Comparison of ENCODE assay signal across 11 mouse cellular contexts in genomic region chr7:133039556-133040255, GRCm38 (mm10).
DNase-seq lines count a peak whose midpoint lies in the region; ATAC-seq and TF ChIP-seq lines count a peak whose summit lies in the region.
"Had no signal": no experiment of that assay in that cellular context is flagged by ENCODE, and none has a peak within 500 bp of the region (broad histone marks: within the 10 kb centered on the region; RNA-seq: fewer than 3 reads in every experiment).

No protein-coding gene starts in this region.

- H3K4me2 ChIP-seq in heart, embryonic 16.5 days (ENCODE audit: low read depth, low read length): no peak overlapping the region
- H3K4me2 ChIP-seq in lung, embryonic 16.5 days (ENCODE audit: low read depth, low read length): no peak overlapping the region
- H3K4me2 ChIP-seq in stomach, embryonic 14.5 days (replicated peaks; ENCODE audit: low read depth, low read length): no peak overlapping the region

- WGBS in heart, embryonic 16.5 days: 47% methylated on average over 3 of the region's 3 CpGs
- 78% methylated on average over 3 of the region's 3 CpGs for WGBS in lung, embryonic 16.5 days
- WGBS in lung, adult 2 months: 72% methylated on average over 3 of the region's 3 CpGs
- 81% methylated on average over 3 of the region's 3 CpGs for WGBS in embryonic facial prominence, embryonic 10.5 days
- WGBS in stomach, embryonic 14.5 days: 76% methylated on average over 3 of the region's 3 CpGs

- H3K36me3 ChIP-seq in heart, embryonic 16.5 days (ENCODE audit: control insufficient read depth, insufficient read depth): 0 out of 2 replicates have a peak, but pooled peaks cover 3% of the 10 kb centered on the region
- no peaks in the 10 kb centered on the region for H3K36me3 ChIP-seq in lung, embryonic 16.5 days (ENCODE audit: control insufficient read depth, insufficient read depth, low read length)
- H3K36me3 ChIP-seq in embryonic facial prominence, embryonic 10.5 days (replicated peaks): peaks cover 26% of the 10 kb centered on the region
- H3K36me3 ChIP-seq in stomach, embryonic 14.5 days (ENCODE audit: control insufficient read depth, insufficient read depth, low read length): peaks cover 4% of the 10 kb centered on the region; the same call in 1 of the 2 replicates

- peak overlapping the region; percentile 84 for H3K27ac ChIP-seq in heart, embryonic 16.5 days (ENCODE audit: low read length)
- peak overlapping the region; percentile 92 for H3K27ac ChIP-seq in lung, embryonic 16.5 days (ENCODE audit: low read length)
- H3K27ac ChIP-seq in embryonic facial prominence, embryonic 10.5 days (replicated peaks): peak overlapping the region; percentile 44
- H3K27ac ChIP-seq in stomach, embryonic 14.5 days (ENCODE audit: low read length): peak overlapping the region; percentile 58; the same call in 1 of the 2 replicates

- 0 out of 2 replicates have a peak overlapping the region, but pooled peaks have one; percentile 8 for H3K9ac ChIP-seq in heart, embryonic 16.5 days (ENCODE audit: low read length)
- no peak overlapping the region for H3K9ac ChIP-seq in lung, embryonic 16.5 days (ENCODE audit: low read length)
- no peak overlapping the region for H3K9ac ChIP-seq in stomach, embryonic 14.5 days (replicated peaks; ENCODE audit: low read depth, low read length)

- no peaks in the 10 kb centered on the region for H3K27me3 ChIP-seq in heart, embryonic 16.5 days (ENCODE audit: control insufficient read depth, insufficient read depth, low read length)
- no peaks in the 10 kb centered on the region for H3K27me3 ChIP-seq in lung, embryonic 16.5 days (ENCODE audit: control insufficient read depth, insufficient read depth, low read depth, low read length)
- H3K27me3 ChIP-seq in embryonic facial prominence, embryonic 10.5 days (replicated peaks; ENCODE audit: low read depth, poor library complexity, severe bottlenecking): no peaks in the 10 kb centered on the region
- no peaks in the 10 kb centered on the region for H3K27me3 ChIP-seq in stomach, embryonic 14.5 days (ENCODE audit: control insufficient read depth, insufficient read depth, low read length)

- H3K9me3 ChIP-seq in heart, embryonic 16.5 days (replicated peaks; ENCODE audit: control insufficient read depth, low read length): no peaks in the 10 kb centered on the region
- no peaks in the 10 kb centered on the region for H3K9me3 ChIP-seq in lung, embryonic 16.5 days (ENCODE audit: control insufficient read depth, low read length)
- no peaks in the 10 kb centered on the region for H3K9me3 ChIP-seq in embryonic facial prominence, embryonic 10.5 days
- H3K9me3 ChIP-seq in stomach, embryonic 14.5 days (ENCODE audit: control insufficient read depth, low read depth, low read length): no peaks in the 10 kb centered on the region

- TF ChIP-seq POLR2A in lung, adult 2 months (IDR thresholded peaks at IDR 0.05; ENCODE audit: borderline replicate concordance, extremely low read depth, low read depth, low read length): no peak

- no peak for TF ChIP-seq CTCF in lung, adult 2 months (IDR thresholded peaks at IDR 0.05; ENCODE audit: insufficient read depth, low read length)

- no peak for DNase-seq in heart, adult 18-20 months
- no peak for DNase-seq in lung, adult 2 months
- DNase-seq in embryonic facial prominence, embryonic 10.5 days (ENCODE audit: low spot score): no peak
- no peak for DNase-seq in layer of hippocampus, postnatal 25 days (ENCODE audit: extremely low spot score in 1 of 2, low spot score in 1 of 2)
- DNase-seq: cerebellum, adult 2 months; gastrocnemius, postnatal 10 days had no signal

- ATAC-seq in heart, embryonic 16.5 days (replicated peaks; ENCODE audit: extremely low read depth, insufficient read depth, low FRiP score): no peak
- ATAC-seq in lung, embryonic 16.5 days (ENCODE audit: low read depth): no peak
- no peak for ATAC-seq in stomach, embryonic 14.5 days (ENCODE audit: insufficient number of reproducible peaks, insufficient read depth, low FRiP score, low read depth)
- ATAC-seq: hindbrain, embryonic 16.5 days had no signal

- H3K4me1 ChIP-seq in heart, embryonic 16.5 days (ENCODE audit: control insufficient read depth, insufficient read depth, low read length): peaks cover 69% of the 10 kb centered on the region
- H3K4me1 ChIP-seq in lung, embryonic 16.5 days (replicated peaks; ENCODE audit: control insufficient read depth, insufficient read depth, low read length): peaks cover 58% of the 10 kb centered on the region
- peaks cover 47% of the 10 kb centered on the region for H3K4me1 ChIP-seq in lung, adult 2 months (ENCODE audit: control insufficient read depth, insufficient read depth, low read length)
- H3K4me1 ChIP-seq in embryonic facial prominence, embryonic 10.5 days: peaks cover 87% of the 10 kb centered on the region
- H3K4me1 ChIP-seq in stomach, embryonic 14.5 days (ENCODE audit: control insufficient read depth, insufficient read depth, low read length): peaks cover 48% of the 10 kb centered on the region

- H3K4me3 ChIP-seq in heart, embryonic 16.5 days (ENCODE audit: low read length): no peak overlapping the region
- H3K4me3 ChIP-seq in lung, embryonic 16.5 days (ENCODE audit: low read length): no peak overlapping the region
- no peak overlapping the region for H3K4me3 ChIP-seq in lung, adult 2 months (replicated peaks; ENCODE audit: extremely low read depth, low read depth, low read length)
- H3K4me3 ChIP-seq in embryonic facial prominence, embryonic 10.5 days: no peak overlapping the region
- no peak overlapping the region for H3K4me3 ChIP-seq in stomach, embryonic 14.5 days (ENCODE audit: low read depth, low read length)
- H3K4me3 ChIP-seq: erythroblast, embryonic 14.5 days had no signal
